Mouse (Mus musculus) heart, adult 18-20 months (tissue): ENCODE data around the gene Gab3. TPM values are rescaled to one million over a fixed set of nuclear protein-coding genes. Genes with fewer than 3 reads are reported as not detected.
"Not testable (repeated sequence)": the region's sequence is repeated elsewhere in the genome, so short reads cannot be mapped to it uniquely, and the experiment has no call there.

ENCODE experiments used
- DNase-seq, 2 experiments: peaks; one replicate each; pipeline ENCODE4 v3.0.0; 2021 to 2022; ENCODE audit warnings: mixed read lengths in 1 of 2
- total RNA-seq, 2 experiments: library from RNA; stranded (reverse); gene quantifications; 2 replicates each; pipeline ENCODE4 v1.2.3; 2021

Gab3 gene
- total RNA-seq, 2 experiments from 2014 or later, result 1.1 to 1.4 TPM

DNA sequence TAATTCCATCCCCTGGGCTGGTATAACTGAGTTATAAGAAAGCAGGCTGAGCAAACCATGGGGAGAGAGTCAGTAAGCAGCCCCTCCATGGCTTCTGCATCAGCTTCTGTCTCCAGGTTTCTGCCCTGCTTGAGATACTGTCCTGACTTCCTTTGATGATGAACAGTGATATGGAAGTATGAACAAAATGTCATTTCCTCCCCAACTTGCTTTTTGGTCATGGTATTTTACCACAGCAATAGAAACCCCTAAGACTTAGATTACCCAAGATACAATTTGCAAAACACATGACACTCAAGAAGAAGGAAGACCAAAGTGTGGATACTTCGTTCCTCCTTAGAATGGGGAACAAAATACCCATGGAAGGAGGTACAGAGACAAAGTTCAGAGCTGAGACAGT is 51.2 kb downstream of the Gab3 start:
- DNase-seq, result not testable (repeated sequence)

DNA sequence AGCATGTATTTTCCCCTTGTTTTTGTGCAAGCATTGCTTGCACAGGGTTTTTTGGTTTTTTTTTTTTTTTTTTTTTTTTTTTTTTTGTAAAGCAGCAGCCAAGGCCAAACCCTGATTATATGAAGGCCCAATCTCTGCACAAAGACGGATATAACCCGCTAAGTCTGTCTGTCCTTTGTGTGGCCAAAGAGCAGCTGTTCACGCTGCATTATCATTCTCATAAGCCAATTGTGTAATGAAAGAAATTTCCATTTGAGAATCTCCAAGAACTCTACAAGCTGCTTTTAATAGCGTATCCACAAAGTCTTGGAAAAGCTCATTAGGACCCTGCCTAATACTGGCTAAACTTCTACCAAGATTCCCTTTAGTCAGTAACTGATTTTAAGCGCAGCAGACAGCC is 101.5 kb downstream of the Gab3 start:
- no peak for DNase-seq

DNA sequence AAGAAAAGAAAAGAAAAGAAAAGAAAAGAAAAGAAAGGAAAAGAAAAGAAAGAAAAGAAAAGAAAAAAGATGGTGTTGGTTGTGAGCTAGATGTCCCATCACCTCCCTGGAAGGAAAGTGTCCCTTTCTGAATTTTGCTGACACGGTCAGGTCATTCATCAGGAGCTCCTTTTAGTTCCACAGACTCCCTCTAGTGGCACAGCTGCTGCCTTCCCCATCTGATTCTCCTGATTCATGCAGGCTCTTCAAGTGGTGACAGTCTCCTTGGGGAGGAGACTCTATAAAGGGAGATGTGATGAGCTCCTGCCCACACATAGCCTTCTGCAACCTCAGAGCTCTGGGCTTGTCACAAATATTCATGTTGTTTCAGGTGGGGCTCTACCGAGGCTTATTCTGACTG is 122.4 kb downstream of the Gab3 start:
- peak; percentile 5 to 25 for DNase-seq

DNA sequence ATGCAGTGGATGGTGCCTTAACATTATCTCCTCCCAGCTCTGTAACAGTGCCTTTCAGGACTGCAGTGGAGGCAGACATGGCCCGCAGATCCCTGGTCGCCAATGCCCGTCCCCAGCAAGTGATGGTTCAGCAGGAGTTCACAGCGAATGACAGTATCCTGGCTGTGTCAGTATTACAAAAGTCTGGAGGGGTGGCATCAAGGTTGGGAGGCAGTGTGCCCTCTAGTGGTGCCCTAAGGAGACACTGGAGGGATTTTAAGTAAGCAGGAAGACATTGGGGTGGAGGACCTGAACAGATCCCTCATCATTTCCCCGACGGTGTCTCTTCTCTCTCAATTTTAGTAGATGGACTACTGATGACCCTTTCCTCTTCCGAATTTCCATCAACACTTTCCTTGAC is 126.1 kb downstream of the Gab3 start:
- DNase-seq, result not testable (repeated sequence)

Other genes starting within 250 kb of the Gab3 start
- gene Gm5936, start 248.3 kb downstream of the Gab3 start, total RNA-seq, result not detected
- gene Dkc1, start 10.4 kb upstream of the Gab3 start, total RNA-seq, result 10 to 100 TPM; 17.1 to 23.3 TPM
- gene Mpp1, start 45.6 kb upstream of the Gab3 start, total RNA-seq, result 10 to 100 TPM in 1 of 2 experiments, 1 to 10 TPM in 1; 9.4 to 11.8 TPM
- gene Smim9, start 78.3 kb upstream of the Gab3 start, total RNA-seq, result not detected